Mouse (Mus musculus): Measurements from ENCODE around the gene Vmn1r48.

GRCm38 (mm10) chr6:89985989-89986388 is 50.7 kb downstream of the Vmn1r48 start:
- no peak for TF ChIP-seq CTCF (IDR thresholded peaks at IDR 0.05; ENCODE audit: borderline replicate concordance, extremely low read depth, insufficient read depth, insufficient read length)
- TF ChIP-seq POLR2A (IDR thresholded peaks at IDR 0.05; ENCODE audit: borderline replicate concordance, extremely low read depth, insufficient read depth, insufficient read length, poor library complexity, severe bottlenecking), result no peak
